Mouse (Mus musculus) CH12.LX (cell line): Measurements from ENCODE around the gene 4930596D02Rik. TPM values are rescaled to one million over a fixed set of nuclear protein-coding genes. Genes with fewer than 3 reads are reported as not detected.

Experiments used
- DNase-seq: peaks from one replicate; pipeline ENCODE4 v3.0.0-alpha.2; 2013; ENCODE audit errors: extremely low read depth
- H3K27ac ChIP-seq: 2 replicates; pipeline ENCODE4 v1.5.1; 2012; ENCODE audit warnings: low read depth, mild to moderate bottlenecking, control low read depth, moderate library complexity; ENCODE audit not compliant: insufficient read depth
- H3K27me3 ChIP-seq: replicated peaks from 2 replicates; pipeline ENCODE3; 2012; ENCODE audit warnings: inconsistent platforms
- H3K36me3 ChIP-seq, 2 experiments: replicated peaks in 1 of 2; 2 replicates each; pipeline versions ENCODE3 to v1.6.1; 2012; ENCODE audit warnings: inconsistent platforms in 1 of 2, low read length in 1 of 2, mild to moderate bottlenecking in 1 of 2, mixed read lengths in 1 of 2, moderate library complexity in 1 of 2; ENCODE audit not compliant: control insufficient read depth in 1 of 2, insufficient read depth in 1 of 2
- H3K4me1 ChIP-seq, 2 experiments: 2 replicates each; pipeline ENCODE4 v1.6.1; 2012; ENCODE audit warnings: inconsistent platforms in 1 of 2, moderate library complexity in 1 of 2; ENCODE audit not compliant: insufficient read depth in 2 of 2, control insufficient read depth in 1 of 2
- H3K4me2 ChIP-seq: 2 replicates; pipeline ENCODE4 v1.6.1; 2012; ENCODE audit warnings: low read depth, mild to moderate bottlenecking, control low read depth; ENCODE audit not compliant: poor library complexity, insufficient read depth, severe bottlenecking
- H3K4me3 ChIP-seq, 3 experiments: fragments of 150-350 bp in 1 of 3; sonication (generic) in 1 of 3; replicated peaks in 1 of 3; 2 replicates each; pipeline versions ENCODE3 to v1.5.1; 2011 to 2012; ENCODE audit warnings: low read depth in 2 of 3, low read length in 2 of 3, mild to moderate bottlenecking in 2 of 3, moderate library complexity in 2 of 3, control low read depth in 1 of 3, improper control_type of control experiment in 1 of 3, inconsistent platforms in 1 of 3, mixed read lengths in 1 of 3; ENCODE audit not compliant: poor library complexity in 1 of 3
- H3K79me2 ChIP-seq: replicated peaks from 2 replicates; pipeline ENCODE4 v1.6.1; 2012; ENCODE audit warnings: mild to moderate bottlenecking, moderate library complexity; ENCODE audit not compliant: control insufficient read depth, poor library complexity, insufficient read depth, severe bottlenecking; ENCODE audit errors: extremely low read depth
- H3K9ac ChIP-seq: 2 replicates; pipeline ENCODE4 v1.6.1; 2012; ENCODE audit warnings: low read depth, mild to moderate bottlenecking, control low read depth, moderate library complexity; ENCODE audit not compliant: insufficient read depth
- H3K9me3 ChIP-seq: replicated peaks from 2 replicates; pipeline ENCODE3; 2012; ENCODE audit warnings: low read length, inconsistent platforms, mixed read lengths
- CHD2 ChIP-seq: IDR thresholded peaks from 2 replicates; pipeline ENCODE4 v1.6.1; 2011; ENCODE audit warnings: low read length, improper control_type of control experiment
- CTCF ChIP-seq, 2 experiments: IDR thresholded peaks in 1 of 2; conservative IDR thresholded peaks in 1 of 2; 2 replicates each; pipeline ENCODE4 v1.5.1; 2011 to 2012; ENCODE audit warnings: low read depth in 2 of 2, low read length in 2 of 2, improper control_type of control experiment in 1 of 2, inconsistent platforms in 1 of 2, mild to moderate bottlenecking in 1 of 2, moderate library complexity in 1 of 2
- E2F4 ChIP-seq: IDR thresholded peaks from 2 replicates; pipeline ENCODE4 v1.6.1; 2011; ENCODE audit warnings: low read depth, low read length, improper control_type of control experiment; ENCODE audit not compliant: insufficient replicate concordance
- ELF1 ChIP-seq: IDR thresholded peaks from 2 replicates; pipeline ENCODE4 v1.6.1; 2014; ENCODE audit warnings: low read depth, mild to moderate bottlenecking, inconsistent platforms, low read length, improper control_type of control experiment
- EP300 ChIP-seq: IDR thresholded peaks from 2 replicates; pipeline ENCODE4 v1.6.1; 2011; ENCODE audit warnings: low read length, improper control_type of control experiment
- ETS1 ChIP-seq: conservative IDR thresholded peaks from 2 replicates; pipeline ENCODE4 v1.6.1; 2012; ENCODE audit warnings: low read depth, mild to moderate bottlenecking, inconsistent platforms, low read length, improper control_type of control experiment, moderate library complexity
- HCFC1 ChIP-seq: IDR thresholded peaks from 2 replicates; pipeline ENCODE4 v1.6.1; 2012; ENCODE audit warnings: low read depth, mild to moderate bottlenecking, inconsistent platforms, low read length, improper control_type of control experiment
- IRF4 ChIP-seq: IDR thresholded peaks from 2 replicates; pipeline ENCODE4 v1.6.1; 2014; ENCODE audit warnings: low read depth, mild to moderate bottlenecking, inconsistent platforms, low read length, improper control_type of control experiment
- JUN ChIP-seq: IDR thresholded peaks from 2 replicates; pipeline ENCODE4 v1.6.1; 2011; ENCODE audit warnings: low read depth, mild to moderate bottlenecking, low read length, improper control_type of control experiment, moderate library complexity; ENCODE audit not compliant: insufficient read depth
- KAT2A ChIP-seq: IDR thresholded peaks from 2 replicates; pipeline ENCODE4 v1.6.1; 2012; ENCODE audit warnings: low read length, improper control_type of control experiment, inconsistent platforms; ENCODE audit not compliant: insufficient replicate concordance
- MAFK ChIP-seq: IDR thresholded peaks from 2 replicates; pipeline ENCODE4 v1.6.1; 2011; ENCODE audit warnings: low read length, improper control_type of control experiment; ENCODE audit not compliant: insufficient replicate concordance
- MAX ChIP-seq: IDR thresholded peaks from 2 replicates; pipeline ENCODE4 v1.6.1; 2011; ENCODE audit warnings: low read length, improper control_type of control experiment
- MXI1 ChIP-seq: IDR thresholded peaks from 2 replicates; pipeline ENCODE4 v1.6.1; 2011; ENCODE audit warnings: mild to moderate bottlenecking, low read depth, low read length, improper control_type of control experiment
- POLR2A ChIP-seq: IDR thresholded peaks from 2 replicates; pipeline ENCODE4 v1.6.1; 2011; ENCODE audit warnings: low read depth, mild to moderate bottlenecking, improper control_type of control experiment, low read length
- RAD21 ChIP-seq: IDR thresholded peaks from 2 replicates; pipeline ENCODE4 v1.6.1; 2011; ENCODE audit warnings: low read depth, mild to moderate bottlenecking, low read length, improper control_type of control experiment, moderate library complexity
- RCOR1 ChIP-seq: conservative IDR thresholded peaks from 2 replicates; pipeline ENCODE4 v1.6.1; 2012; ENCODE audit warnings: low read depth, mild to moderate bottlenecking, inconsistent platforms, low read length, improper control_type of control experiment
- SMC3 ChIP-seq: IDR thresholded peaks from 2 replicates; pipeline ENCODE4 v1.6.1; 2011; ENCODE audit warnings: low read depth, low read length, improper control_type of control experiment
- TBP ChIP-seq: conservative IDR thresholded peaks from 2 replicates; pipeline ENCODE4 v1.6.1; 2011; ENCODE audit warnings: low read depth, low read length, improper control_type of control experiment
- TCF12 ChIP-seq: IDR thresholded peaks from 2 replicates; pipeline ENCODE4 v1.6.1; 2014; ENCODE audit warnings: low read depth, mild to moderate bottlenecking, inconsistent platforms, low read length, improper control_type of control experiment
- UBTF ChIP-seq: IDR thresholded peaks from 2 replicates; pipeline ENCODE4 v1.6.1; 2012; ENCODE audit warnings: low read depth, mild to moderate bottlenecking, inconsistent platforms, low read length, improper control_type of control experiment, moderate library complexity
- USF1 ChIP-seq: IDR thresholded peaks from 2 replicates; pipeline ENCODE4 v1.6.1; 2014; ENCODE audit warnings: low read depth, mild to moderate bottlenecking, inconsistent platforms, low read length, improper control_type of control experiment
- USF2 ChIP-seq: conservative IDR thresholded peaks from 2 replicates; pipeline ENCODE4 v1.6.1; 2011; ENCODE audit warnings: low read depth, low read length, improper control_type of control experiment
- ZKSCAN1 ChIP-seq: IDR thresholded peaks from 2 replicates; pipeline ENCODE4 v1.6.1; 2012; ENCODE audit warnings: low read depth, inconsistent platforms, low read length, improper control_type of control experiment, borderline replicate concordance
- dilution Hi-C: fragments of 300-500 bp; cut with MboI; formaldehyde crosslinking; loops from 2 replicates; pipeline ENCODE4 v1.14.3; 2020; ENCODE audit warnings: low sequenced_read_pairs; ENCODE audit not compliant: extremely low pct_unique_long_range_greater_than_20kb, extremely low pct_ligation_motif_present
- in situ Hi-C: fragments of 300-500 bp; cut with MboI; formaldehyde crosslinking; loops from 3 replicates; pipeline ENCODE4 v1.14.3; 2019; ENCODE audit warnings: low sequenced_read_pairs, low pct_ligation_motif_present, low pct_unique_long_range_greater_than_20kb, mixed read lengths
- polyA plus RNA-seq: library from polyadenylated mRNA; unstranded; fragments of >175 nt; gene quantifications from 2 replicates; pipeline ENCODE4 v1.2.1, GENCODE M21; 2012; ENCODE audit warnings: low read depth; ENCODE audit not compliant: insufficient read length
- total RNA-seq, 2 experiments: library from RNA; depleted of rRNA; stranded (reverse); fragments of 300-350 nt in 1 of 2; fragments of >200 nt in 1 of 2; gene quantifications; 2 replicates each; pipeline ENCODE4 v1.2.3; 2012 to 2014

Gene 4930596D02Rik
- total and polyA plus RNA-seq, 3 experiments = not detected

GRCm38 (mm10) chr14:35842111-35842721, 30.4 kb upstream of the 4930596D02Rik start:
- dilution Hi-C loops (no loop called here), in situ Hi-C loops (no loop called here)
- no peak for DNase-seq
- Histone ChIP-seq H3K27ac (no peak overlapping the region), H3K27me3 (no peaks in the 10 kb centered on the region), H3K4me2 (no peak overlapping the region), H3K79me2 (no peaks in the 10 kb centered on the region; the same call in 1 of the 2 replicates), H3K36me3 (no peaks in the 10 kb centered on the region), H3K9me3 (peaks cover 31% of the 10 kb centered on the region), H3K4me3 (no peak overlapping the region), H3K4me1 (no peaks in the 10 kb centered on the region), H3K9ac (no peak overlapping the region)
- TF ChIP-seq ZKSCAN1 = no peak
- TF ChIP-seq UBTF = no peak
- TF ChIP-seq ELF1 = no peak
- TF ChIP-seq RAD21 = no peak
- no peak for TF ChIP-seq CTCF (conservative IDR thresholded peaks at IDR 0.05 in 1 of 2, IDR thresholded peaks at IDR 0.05 in 1 of 2; ENCODE audit: low read depth in 2 of 2, low read length in 2 of 2)
- no peak for TF ChIP-seq KAT2A
- no peak for TF ChIP-seq TCF12
- TF ChIP-seq POLR2A = no peak
- TF ChIP-seq USF2 = no peak
- no peak for TF ChIP-seq EP300
- TF ChIP-seq IRF4 = no peak
- TF ChIP-seq USF1 = no peak
- no peak for TF ChIP-seq MXI1
- no peak for TF ChIP-seq JUN
- TF ChIP-seq E2F4 = no peak
- TF ChIP-seq RCOR1 = no peak
- no peak for TF ChIP-seq MAX
- no peak for TF ChIP-seq HCFC1

GRCm38 (mm10) chr14:35792656-35793213, 19.0 kb downstream of the 4930596D02Rik start:
- dilution Hi-C loops = no loop called here
- TF ChIP-seq TBP (no peak), SMC3 (no peak), ETS1 (no peak), MAFK (no peak), CHD2 (no peak), USF2 (no peak), MXI1 (no peak)

More at GRCm38 (mm10) chr14:35792656-35793213, 19.0 kb downstream of the 4930596D02Rik start:
- Histone ChIP-seq H3K9me3 (peaks cover 20% of the 10 kb centered on the region), H3K36me3 (no peaks in the 10 kb centered on the region), H3K4me3 (no peak overlapping the region), H3K4me2 (no peak overlapping the region), H3K27me3 (no peaks in the 10 kb centered on the region), H3K4me1 (no peaks in the 10 kb centered on the region), H3K27ac (no peak overlapping the region), H3K9ac (no peak overlapping the region), H3K79me2 (no peaks in the 10 kb centered on the region)
- DNase-seq = no peak
- in situ Hi-C loops = no loop called here
